Mouse (Mus musculus) adrenal gland, postnatal 25 days (tissue): ENCODE data around the gene Igf2r. TPM values are rescaled to one million over a fixed set of nuclear protein-coding genes. Genes with fewer than 3 reads are reported as not detected.
A peak's percentile ranks its signal among the peaks of the same experiment; 100 is the strongest.

Source experiments
- DNase-seq: peaks from one replicate; pipeline ENCODE4 v3.0.0; 2021; ENCODE audit warnings: mixed read lengths
- total RNA-seq: library from RNA; stranded (reverse); gene quantifications from 2 replicates; pipeline ENCODE4 v1.2.3, GENCODE M21; 2021

Gene Igf2r
- total RNA-seq, 1 experiment from 2014 or later: 84.5 TPM

GRCm38 (mm10) chr17:12750591-12751170 is 18.8 kb downstream of the Igf2r start:
- no peak for DNase-seq

DNA sequence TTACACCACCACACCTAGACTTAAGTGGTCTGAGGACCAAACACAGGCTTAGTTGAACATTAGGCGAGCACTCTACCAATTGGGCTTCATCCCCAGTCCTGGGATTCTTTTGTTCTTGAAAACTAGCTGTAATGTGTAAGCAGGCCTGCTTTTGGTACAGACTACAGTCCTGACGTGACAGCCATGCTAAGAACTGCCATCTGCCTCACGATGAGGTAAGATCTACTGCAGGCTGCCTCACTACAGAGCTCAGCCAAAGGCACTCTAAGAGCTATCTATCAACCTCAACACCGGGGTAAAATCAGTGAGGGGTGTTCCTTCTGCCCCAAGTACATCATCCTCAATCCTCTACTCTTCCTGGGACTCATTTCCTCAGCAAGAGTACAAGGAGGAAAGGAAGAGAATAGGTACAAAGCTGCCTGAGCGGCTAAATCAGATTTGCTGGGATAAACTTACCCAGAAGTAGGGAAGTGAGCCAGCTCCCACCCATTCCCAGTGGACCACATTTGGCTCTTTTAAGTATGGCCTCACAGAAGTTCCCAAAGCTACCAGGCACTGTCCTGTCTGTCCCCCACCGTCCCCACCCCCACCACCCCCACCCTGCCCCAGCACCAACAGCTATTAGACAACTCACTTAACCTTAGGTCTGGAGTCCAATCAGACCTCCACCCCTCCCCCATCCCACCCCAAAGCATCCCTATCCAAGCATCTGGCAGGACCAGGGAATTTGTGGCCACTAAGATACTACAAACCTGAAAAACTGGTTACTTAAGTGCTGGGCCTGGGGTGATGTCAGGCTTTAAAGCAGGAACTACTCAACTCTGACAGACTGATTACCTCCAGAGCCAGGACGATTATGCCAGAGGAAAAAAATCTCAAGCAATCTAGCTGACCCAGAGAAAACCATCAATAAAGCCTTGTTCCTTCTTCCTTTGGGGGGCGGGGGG is 19.8 kb downstream of the Igf2r start:
- no peak for DNase-seq

GRCm38 (mm10) chr17:12745761-12746160 is 23.7 kb downstream of the Igf2r start:
- DNase-seq: no peak

- no peak for DNase-seq
Observed at GRCm38 (mm10) chr17:12744071-12744470, 25.4 kb downstream of the Igf2r start.

DNA sequence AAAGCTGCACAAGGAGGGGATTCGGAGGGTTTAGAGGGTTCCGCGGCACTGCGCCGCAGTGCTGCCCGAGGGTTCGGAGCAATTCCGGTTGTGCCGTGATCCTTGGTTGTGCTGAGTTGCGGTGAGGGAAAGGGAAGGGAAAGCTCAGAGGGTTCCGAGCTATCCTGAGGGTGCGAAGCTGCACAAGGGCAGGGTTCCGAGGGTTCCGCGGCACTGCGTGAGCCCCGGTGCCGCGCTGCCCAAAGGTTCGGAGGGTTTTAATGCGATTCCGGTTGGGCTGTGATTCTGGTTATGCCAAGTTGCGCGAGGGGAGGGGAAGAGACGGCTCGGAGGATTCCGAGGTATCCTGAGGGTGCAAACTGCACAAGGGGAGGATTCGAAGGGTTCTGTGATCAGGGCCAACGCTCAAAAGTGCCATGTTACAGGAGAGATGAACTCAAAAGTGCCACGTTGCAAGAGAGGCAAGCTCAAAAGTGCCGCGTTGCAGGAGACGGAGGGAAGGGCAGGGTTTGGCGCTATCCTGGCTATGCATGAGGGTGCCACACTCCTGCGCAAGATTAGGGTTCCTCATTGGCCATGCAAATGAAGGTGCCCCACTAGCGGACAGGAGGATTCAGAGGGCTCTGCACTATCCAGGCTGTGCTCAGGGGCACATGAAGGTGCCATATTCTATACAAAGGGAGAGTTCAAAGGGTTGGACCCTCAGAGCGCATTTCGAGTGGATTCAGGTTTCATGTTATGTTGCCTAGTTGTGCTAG is 27.1 kb downstream of the Igf2r start:
- DNase-seq: no peak

DNA sequence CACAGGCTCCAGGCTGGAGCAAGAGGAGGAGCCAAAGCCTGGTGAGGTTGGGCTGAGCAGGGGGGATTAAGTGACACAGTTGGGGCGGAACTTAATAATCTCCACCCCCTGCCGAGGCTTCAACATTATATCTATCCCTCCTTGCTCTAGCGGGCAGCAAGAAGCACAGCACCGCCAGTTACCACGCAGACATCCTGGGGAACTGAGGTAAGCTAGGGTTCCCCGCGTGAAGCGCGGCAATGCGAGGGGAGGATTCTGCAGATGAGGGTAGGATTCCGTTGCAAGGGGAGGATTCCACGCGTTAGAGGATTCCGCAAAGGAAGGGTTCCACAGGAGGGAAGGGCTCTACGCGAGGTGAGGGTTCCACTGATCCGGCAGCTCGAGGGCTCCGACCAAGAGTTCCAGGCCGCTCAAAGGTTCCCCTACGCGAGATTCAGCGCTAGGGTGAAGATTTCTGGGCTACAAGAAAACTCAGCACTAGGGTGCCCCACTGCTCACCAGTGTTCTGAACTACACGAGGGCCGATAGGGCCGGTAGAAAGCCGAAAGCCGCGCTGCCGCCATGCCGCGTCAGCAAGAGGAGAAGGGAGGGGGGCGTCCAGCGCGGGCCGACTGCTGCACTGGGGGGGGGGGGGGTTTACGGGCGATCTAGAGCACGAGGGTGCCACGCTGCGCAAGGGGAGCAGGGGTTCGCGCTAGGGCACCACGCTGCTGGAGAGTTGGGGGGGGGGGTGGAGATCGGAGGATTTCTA is 28.1 kb downstream of the Igf2r start:
- DNase-seq: peak; percentile 68

DNA sequence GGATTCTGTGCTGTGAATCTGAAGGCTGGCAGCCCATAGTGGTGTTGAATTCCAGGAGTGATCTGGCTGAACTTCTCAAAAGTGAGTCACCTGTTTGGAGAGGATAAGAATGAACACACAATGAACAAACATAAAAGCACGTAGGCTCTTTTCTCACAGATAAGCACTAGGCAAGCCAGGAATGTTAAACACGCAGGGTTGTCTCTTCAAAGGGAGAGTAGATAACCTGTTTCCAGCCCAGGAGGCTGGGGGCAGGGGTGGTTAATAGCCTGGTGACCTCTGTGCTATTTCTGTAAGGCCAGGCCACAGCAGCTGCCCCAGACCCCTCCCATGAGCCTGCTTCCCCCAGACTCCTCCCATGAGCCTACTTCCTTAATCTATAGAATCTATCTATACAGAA is 29.1 kb downstream of the Igf2r start:
- DNase-seq: no peak

DNA sequence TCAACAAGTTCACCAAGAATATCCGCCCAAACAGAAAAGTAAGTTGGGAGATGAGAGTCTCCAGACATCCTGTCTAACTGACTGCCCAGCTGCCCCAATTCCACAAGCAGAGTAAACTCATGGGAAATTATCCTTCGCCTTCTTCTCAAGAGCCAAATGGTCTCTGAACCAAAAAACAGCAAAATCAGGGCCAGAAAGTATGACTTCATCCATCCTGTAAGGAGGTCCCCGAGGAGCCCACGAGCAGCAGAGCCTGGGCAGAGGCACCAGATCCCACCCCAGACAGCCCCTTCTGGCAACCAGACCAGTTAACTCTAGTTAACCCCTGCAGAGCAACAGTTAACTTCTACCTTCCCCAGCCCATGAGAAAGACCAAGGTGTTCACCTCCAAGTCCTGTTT is 29.9 kb downstream of the Igf2r start:
- DNase-seq: no peak

DNA sequence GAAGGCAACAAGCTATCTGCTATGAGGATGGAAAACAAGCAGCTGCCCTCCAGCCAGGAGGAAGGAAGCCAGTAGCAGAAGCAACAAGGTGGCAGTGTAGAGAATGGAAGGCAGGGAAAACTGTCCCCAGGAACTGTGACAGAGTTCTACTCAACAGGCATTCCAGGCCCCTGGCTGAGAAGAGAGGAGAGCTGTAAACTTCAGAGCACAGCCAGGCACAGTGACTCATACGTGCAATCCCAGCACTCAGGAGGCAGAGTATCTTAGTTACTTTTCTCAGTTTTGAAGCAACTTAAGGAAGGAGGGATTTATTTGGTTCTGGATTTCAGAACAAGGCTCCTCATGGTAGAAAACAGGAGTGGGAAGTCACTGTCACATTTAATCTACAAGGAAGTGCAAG is 31.5 kb downstream of the Igf2r start:
- DNase-seq: no peak

DNA sequence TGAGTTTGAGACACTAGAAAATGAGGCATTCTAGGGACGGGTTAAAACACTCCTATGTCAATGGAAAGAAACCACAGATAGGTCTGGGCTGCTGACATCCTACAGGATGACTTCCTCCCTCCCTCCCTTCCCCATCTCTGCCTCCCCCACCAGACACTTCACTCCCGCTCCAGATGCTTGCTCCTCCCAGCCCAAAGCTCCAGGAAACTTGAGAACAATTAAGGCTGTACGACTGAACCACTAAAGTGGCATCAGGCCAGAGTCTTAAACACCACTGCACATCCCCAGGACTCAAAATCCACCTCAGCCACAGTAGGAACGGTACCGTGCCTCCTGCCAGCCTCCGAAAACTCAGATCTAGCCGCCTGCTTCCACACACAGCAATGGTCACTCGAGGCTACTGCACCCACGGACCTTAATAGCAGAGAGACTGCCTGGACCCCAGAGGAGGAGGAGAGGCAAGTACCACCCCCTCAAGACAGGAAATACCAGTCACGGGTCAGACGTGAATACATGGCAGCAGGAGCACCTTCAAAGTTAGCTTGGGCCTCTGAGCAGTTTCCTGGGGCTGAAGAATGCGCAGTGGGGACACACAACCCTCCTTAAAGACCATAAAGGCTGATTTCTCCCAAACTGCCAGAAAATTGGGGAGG is 35.1 kb downstream of the Igf2r start:
- DNase-seq: no peak

DNA sequence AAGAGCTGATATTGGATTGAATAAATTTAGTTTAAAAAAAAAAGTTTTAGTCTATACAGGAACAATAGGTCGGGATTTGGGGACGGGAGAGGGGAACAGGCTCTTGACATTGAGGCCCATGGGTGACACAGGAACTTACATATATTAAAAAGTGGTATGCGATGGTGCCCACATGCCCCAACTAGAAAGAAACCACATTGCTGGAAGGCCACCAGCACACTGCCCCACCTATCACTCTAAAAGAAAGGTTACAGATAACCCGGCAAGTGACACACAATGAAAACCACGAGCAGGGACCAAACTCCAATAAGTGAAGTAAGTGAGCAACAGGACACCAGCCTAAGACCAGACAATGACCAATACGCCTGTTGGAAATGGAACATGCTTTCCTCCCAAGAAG is 36.3 kb downstream of the Igf2r start:
- no peak for DNase-seq

DNA sequence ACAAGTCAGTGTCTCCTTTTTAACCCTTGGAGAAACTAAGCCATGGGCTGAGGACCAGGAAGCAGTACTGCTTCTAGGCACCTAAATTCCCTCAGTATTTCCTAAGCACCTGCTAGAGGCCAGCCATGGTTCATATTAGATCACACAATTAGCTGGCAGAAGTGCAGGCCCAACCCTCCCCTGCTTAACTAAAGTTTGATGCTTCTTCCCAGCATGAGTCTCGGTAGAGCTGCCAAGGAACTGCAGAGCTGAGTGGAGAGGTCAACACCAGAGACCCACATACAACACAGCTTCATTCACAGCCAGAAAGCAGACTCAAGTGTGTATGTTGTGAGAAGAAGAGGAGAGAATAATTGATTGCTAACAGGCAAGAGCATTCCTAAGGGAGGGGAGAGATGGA is 40.9 kb downstream of the Igf2r start:
- no peak for DNase-seq

- DNase-seq: no peak
Observed at GRCm38 (mm10) chr17:12727748-12728147, 41.7 kb downstream of the Igf2r start.

DNA sequence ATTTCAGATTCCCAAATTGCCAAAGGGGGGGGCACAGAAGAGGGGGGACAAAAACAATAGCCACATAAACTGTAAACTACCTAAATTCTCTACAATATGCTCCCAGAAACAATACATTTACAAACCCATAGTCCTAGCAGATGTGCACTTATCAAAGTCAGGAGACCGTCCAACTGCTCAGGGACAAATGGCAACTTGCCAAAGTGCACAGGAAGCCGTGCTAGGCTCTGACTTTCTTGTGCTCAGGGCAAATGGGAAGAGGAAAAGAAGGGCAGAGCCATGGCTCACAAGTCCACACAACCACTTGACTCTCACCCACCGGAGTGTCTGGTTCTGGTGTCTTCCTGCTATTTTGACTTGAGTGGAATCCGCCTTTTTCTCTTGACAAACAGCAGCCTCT is 43.6 kb downstream of the Igf2r start:
- peak; percentile 66 for DNase-seq

DNA sequence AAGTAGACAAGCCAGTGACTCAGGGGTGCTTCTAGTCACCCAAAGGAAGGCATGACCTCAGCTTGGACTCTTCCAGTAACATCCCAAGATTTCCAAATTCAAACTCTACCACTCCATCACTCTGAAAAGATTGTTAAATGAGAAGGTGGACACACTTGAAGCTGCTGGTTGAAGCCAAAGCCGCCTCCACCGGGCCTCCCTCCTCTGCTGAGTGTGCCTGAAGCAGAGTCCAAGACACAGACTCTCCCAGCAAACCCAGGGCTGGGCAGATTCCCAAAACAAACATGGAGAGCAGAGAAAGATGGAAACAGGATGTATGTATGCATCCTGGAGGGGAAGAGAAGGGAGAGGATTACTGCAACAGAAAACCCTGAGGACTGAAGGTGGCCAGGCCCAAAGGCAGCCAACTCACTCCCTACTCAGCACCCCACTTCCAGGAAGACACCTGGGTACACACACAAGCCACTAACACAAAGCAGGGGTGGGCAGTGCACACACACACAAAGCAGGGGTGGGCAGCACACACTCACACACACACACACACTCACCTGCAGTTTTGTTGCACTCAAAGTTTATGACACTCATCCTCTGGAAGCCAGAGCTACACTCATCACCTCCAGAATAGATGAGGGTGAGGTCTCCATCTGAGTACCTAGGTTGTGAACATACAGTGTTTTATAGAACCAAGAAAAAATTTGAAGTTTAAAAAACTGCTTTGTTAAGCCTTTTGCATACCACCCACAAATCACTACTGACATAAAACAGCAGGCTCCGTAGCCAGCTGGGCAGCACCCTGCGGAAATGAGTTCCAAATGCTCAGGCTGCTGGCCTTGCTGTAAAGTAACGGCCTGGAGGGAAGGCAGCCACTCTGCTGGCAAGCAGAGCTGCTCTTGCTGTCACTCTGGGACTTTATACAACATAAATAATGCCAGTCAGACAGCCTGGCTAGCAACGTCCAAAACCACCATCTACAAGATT is 44.4 kb downstream of the Igf2r start:
- peak; percentile 53 for DNase-seq

- no peak for DNase-seq
Observed at GRCm38 (mm10) chr17:12723986-12724766, 45.3 kb downstream of the Igf2r start.

DNA sequence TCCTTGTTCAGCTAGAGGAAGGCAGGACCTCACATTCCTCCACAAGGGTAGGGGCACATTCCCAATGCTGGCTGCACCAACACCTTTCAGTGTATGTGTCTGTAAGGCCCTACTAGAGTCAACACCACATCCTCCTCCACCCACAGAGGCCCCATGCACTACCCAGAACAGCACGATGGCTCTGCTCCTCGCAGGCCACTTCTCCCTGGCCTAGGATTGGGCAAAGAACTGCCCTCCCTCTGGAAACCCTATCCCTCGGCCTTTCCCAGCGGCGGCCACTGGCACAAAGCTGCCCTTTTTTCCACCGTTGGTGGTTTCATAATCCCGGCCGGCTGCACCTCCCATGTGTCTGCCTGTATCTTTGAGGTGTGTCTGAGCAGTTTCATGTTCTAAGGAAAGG is 46.8 kb downstream of the Igf2r start:
- DNase-seq: peak; percentile 39

GRCm38 (mm10) chr17:12721118-12721886 is 48.2 kb downstream of the Igf2r start:
- no peak for DNase-seq

DNA sequence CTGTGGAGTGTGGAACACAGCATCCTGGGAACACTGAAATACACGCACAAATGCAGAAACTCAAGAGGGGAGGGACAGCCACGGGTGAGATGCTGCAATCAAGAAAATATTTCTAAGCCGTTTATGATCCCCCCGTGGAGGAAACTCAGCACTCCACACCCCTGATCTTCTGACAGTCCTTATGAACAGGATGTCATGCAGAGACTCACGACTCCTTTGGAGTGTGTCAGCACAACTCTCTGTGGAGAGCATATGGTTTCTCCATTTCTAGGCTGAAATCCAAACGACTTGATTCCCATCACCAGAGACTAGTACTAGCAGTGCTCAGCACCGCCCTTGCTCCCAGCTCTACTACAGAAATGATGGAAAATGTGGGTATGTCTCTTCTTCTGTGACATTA is 51.2 kb downstream of the Igf2r start:
- DNase-seq: no peak
